Mouse (Mus musculus): ENCODE data around the gene Cenpx.

Cenpx gene

GRCm38 (mm10) chr11:120726243-120727168, 13.0 kb upstream of the Cenpx start:
- in situ Hi-C loops (cut with MboI, MseI): loop anchor here (5.0 kb wide), 1 partner anchor 41 kb away; no protein-coding TSS in a partner anchor

- in situ Hi-C loops (cut with MboI, MseI): no loop called here
Observed at GRCm38 (mm10) chr11:120723509-120723908, 10.0 kb upstream of the Cenpx start.

GRCm38 (mm10) chr11:120722761-120723382, 9.3 kb upstream of the Cenpx start:
- in situ Hi-C loops (cut with MboI, MseI): no loop called here

DNA sequence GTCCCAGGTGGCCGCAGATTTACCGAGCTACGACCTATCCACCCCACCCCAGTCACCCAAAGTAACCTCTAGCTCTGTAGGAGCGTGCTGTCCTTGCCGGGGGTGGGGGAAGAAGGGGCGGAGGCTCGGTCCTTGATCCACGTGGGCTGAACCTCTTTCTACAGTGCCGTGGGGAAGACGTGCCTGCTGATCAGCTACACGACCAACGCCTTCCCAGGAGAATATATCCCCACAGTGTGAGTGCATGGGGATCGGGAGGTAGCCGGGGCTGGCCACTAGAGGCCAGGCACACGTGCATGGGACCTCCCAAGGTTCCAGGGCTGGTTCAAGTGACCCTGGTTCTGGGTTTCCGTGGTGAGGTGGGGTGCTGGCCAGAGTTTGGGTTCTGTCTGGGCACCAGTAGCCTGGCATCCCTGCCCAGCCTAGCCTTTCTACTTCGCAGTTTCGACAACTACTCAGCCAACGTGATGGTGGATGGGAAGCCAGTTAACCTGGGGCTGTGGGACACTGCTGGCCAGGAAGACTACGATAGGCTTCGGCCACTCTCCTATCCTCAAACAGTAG, 8.6 kb upstream of the Cenpx start:
- in situ Hi-C loops (cut with MboI, MseI): no loop called here

GRCm38 (mm10) chr11:120721124-120722066, 7.9 kb upstream of the Cenpx start, which contains the start of gene Rac3:
TSS of gene Rac3 (plus strand) at chr11:120721470.
- in situ Hi-C loops (cut with MboI, MseI): no loop called here

DNA sequence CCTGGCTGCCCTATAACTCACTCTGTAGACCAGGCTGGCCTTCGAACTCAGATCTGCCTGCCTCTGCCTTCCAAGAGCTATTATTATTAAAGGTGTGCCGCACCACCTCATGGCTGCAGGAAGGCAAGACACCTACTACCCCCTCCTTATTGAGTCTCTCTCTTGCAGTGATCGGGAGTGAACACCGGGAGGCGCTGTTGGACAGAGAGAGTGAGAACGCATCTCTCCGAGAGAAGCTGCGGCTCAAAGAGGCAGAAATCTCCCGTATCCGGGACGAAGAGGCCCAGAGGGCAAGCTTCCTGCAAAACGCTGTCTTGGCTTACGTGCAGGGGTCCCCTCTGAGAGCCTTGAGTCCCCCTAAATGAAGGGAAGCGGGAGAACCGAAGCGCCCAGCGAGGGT, 6.9 kb upstream of the Cenpx start:
- in situ Hi-C loops (cut with MboI, MseI): no loop called here

GRCm38 (mm10) chr11:120719841-120720376, 6.4 kb upstream of the Cenpx start:
- in situ Hi-C loops (cut with MboI, MseI): no loop called here

DNA sequence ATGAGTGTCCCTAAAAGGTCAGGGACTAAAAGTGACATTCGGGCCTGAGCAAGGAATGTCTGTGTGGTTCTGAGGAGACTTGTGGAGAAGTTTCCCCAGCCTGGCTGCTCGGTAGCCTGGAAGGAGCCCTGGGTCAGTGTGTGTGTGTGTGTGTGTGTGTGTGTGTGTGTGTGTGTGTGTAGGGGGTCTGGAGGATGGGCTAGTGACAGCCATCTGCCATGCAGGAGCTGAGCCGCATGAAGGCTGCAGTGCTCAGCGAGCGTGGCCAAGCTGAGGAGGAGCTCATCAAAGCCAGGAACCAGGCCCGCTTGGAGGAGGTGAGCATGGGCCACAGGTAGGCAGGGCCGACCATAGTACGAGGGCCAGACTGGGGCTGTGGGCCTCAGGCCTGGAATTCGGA, 5.7 kb upstream of the Cenpx start:
- in situ Hi-C loops (cut with MboI, MseI): no loop called here

- in situ Hi-C loops (cut with MboI, MseI): no loop called here
Observed at GRCm38 (mm10) chr11:120715131-120715530, 1.6 kb upstream of the Cenpx start.

- in situ Hi-C loops (cut with MboI, MseI): no loop called here
Observed at GRCm38 (mm10) chr11:120714546-120714945, 1.0 kb upstream of the Cenpx start.

DNA sequence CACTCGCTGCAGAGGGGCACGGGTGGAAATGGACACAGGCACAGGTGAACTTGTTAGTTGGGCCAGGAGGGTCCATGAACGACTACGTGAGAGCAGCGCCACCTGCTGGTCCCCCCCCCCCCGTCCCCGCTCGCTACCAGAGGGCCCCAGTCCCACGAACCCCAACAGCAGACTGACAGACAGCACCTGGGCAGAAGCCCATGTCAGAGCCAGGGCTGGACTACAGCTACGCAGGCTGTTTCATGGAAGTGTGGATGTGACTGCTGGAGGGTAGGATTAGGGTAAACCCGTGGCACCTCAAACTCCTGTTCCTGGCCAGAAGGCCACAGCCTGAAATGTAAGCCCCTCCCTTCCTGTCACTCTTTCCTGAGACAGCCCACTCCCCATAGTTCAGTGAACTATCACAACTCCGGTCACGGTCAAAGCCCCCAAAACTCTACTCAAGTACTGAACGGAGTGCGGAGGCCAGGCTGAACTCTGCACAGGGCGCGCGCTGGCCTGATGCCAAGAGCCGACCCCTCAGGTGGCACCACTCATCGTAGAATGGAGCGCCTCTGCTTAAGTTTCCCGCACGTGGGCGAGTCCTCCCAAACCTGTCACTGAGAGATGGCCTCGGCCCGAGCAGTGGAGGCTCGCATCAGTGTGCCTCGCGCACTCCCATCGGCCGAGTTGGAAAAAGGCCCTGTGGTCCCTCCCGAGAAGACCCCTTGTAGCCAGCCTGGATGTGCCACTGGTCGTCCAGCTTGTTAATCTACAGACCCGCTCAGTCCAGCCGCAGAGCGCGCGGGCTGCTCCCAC, 568 bp downstream of the Cenpx start:
- in situ Hi-C loops (cut with MboI, MseI): no loop called here

GRCm38 (mm10) chr11:120711980-120712604, 1.4 kb downstream of the Cenpx start:
- in situ Hi-C loops (cut with MboI, MseI): no loop called here

DNA sequence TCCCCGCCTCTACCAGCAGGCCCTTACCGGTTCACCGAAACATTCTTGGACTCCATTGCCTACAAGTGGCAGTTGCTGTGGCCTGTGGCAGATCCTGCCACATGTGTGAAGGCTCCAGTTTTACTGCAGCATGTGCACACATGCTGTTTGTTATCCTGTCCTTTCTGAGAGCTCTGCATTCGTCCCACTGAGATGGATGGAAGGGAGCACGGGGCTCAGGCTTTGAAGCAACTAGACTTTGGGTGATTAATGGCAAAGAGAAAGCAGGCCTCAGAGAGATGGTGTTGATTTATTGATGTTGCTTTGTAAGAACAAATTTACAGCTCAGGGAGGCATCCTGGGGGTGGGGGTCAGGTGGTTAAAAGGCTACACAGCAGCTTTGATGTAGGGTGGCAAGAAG, 2.9 kb downstream of the Cenpx start:
- in situ Hi-C loops (cut with MboI, MseI): no loop called here

DNA sequence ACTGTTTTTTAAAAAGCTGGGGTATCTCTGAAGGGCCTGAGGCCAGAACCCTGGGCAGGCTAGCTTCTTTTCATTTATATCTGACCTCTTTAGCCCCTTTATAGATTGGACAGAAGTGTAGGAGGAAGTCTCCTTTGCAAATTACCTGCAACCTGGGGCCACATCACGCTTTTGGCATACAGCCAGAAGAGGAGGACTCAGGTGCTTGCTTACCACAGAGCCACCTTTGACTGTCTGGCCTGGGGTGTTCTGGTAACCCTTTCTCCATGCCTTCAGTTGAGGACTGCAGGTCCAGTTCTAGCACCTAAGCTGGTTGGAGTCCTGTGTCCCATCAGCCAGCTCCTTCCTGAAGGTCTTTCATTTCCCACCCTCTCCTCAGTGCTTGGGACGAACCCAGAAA, 4.0 kb downstream of the Cenpx start:
- in situ Hi-C loops (cut with MboI, MseI): no loop called here

GRCm38 (mm10) chr11:120707969-120708368, 5.6 kb downstream of the Cenpx start:
- in situ Hi-C loops (cut with MboI, MseI): no loop called here

DNA sequence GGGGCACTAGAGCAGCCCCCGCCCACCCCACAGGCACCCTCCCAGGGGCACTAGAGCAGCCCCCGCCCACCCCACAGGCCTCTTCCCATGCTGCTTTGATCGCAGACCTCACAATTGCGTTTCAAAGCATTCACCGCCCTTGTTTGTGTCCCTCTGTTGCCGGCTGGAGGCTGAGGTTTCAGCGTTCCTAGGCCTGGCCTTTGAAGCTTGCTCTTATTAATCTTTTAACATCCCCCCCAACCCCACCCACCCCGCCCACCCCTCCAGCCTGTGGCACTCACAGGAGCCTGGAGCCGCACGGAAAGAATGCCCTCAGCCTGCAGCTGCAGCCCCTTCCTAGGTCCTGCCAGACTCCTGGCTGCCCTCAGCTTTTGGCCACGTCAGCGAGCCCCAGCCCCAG, 6.3 kb downstream of the Cenpx start:
- in situ Hi-C loops (cut with MboI, MseI): no loop called here

- in situ Hi-C loops (cut with MboI, MseI): no loop called here
Observed at GRCm38 (mm10) chr11:120706120-120706519, 7.4 kb downstream of the Cenpx start.

- in situ Hi-C loops (cut with MboI, MseI): no loop called here
Observed at GRCm38 (mm10) chr11:120704486-120705325, 8.8 kb downstream of the Cenpx start.
